Mouse (Mus musculus): Measurements from ENCODE around the gene Ntrk3.

Ntrk3 gene

GRCm38 (mm10) chr7:78528008-78528407 lies 209.8 kb downstream of the Ntrk3 start:
- no peak for DNase-seq (ENCODE audit: inconsistent age in 2 of 2, low spot score in 1 of 2)

- DNase-seq (ENCODE audit: inconsistent age in 2 of 2, low spot score in 1 of 2): no peak
Observed at GRCm38 (mm10) chr7:78527564-78527963, 210.2 kb downstream of the Ntrk3 start.

GRCm38 (mm10) chr7:78520243-78520927 lies 217.4 kb downstream of the Ntrk3 start:
- peak; percentile 89 to 95 for DNase-seq (ENCODE audit: inconsistent age in 2 of 2, low spot score in 1 of 2)

- DNase-seq (ENCODE audit: inconsistent age in 2 of 2, low spot score in 1 of 2): no peak
Observed at GRCm38 (mm10) chr7:78519689-78520088, 218.1 kb downstream of the Ntrk3 start.

GRCm38 (mm10) chr7:78518760-78519363 lies 218.9 kb downstream of the Ntrk3 start:
- DNase-seq (ENCODE audit: inconsistent age in 2 of 2, low spot score in 1 of 2): peak; percentile 15 to 61

DNA sequence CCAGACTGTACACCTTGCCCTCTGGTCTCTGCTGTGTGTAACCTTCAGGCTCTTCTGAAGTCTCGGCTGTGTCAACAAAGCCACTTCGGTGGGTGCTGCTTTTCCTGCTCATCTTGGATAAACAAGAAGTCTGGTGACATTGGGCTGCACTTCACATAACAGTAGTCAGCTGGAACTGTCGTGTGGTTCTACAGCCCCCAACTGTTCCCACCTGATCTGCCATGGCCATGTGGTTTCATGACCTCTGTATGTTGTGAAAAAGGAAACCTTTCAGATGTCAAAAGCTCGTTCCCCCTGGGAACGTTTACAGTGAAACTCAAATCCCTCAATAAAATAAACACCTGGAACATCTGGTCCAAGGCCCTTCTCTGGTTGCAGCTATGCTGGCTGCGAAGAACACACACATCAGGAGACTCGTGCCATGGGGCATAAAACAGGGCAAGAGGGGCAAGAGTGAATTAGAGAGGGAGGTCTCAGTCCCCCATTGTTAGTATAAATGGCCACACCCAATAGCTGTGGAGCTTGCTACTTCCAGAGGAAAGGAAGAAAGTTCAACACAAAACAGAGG lies 222.7 kb downstream of the Ntrk3 start:
- no peak for DNase-seq (ENCODE audit: inconsistent age in 2 of 2, low spot score in 1 of 2)

- no peak for DNase-seq (ENCODE audit: inconsistent age in 2 of 2, low spot score in 1 of 2)
Observed at GRCm38 (mm10) chr7:78507032-78507611, 230.7 kb downstream of the Ntrk3 start.

DNA sequence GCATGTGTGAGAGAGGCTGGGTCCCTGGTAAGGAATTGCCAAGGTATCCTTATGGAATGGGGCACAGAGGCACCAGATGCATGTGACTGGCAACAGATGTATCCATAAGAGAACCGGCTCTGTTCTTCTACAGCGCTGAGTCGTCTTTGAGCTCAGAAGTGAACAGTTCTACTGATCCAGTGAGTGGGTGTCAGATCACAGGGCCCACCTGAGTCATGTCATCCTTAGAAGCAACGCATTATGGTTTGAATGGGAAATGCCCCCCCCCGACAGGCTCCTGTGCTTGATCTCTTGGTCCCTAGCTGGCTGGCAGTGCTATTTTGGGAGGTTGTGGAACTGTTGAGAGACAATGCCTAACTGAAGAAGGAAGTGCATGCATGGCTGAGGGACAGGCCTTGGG lies 236.9 kb downstream of the Ntrk3 start:
- DNase-seq (ENCODE audit: inconsistent age in 2 of 2, low spot score in 1 of 2): no peak

- DNase-seq (ENCODE audit: inconsistent age in 2 of 2, low spot score in 1 of 2): no peak
Observed at GRCm38 (mm10) chr7:78499970-78500369, 237.8 kb downstream of the Ntrk3 start.

GRCm38 (mm10) chr7:78498356-78498755 lies 239.5 kb downstream of the Ntrk3 start:
- DNase-seq (ENCODE audit: inconsistent age in 2 of 2, low spot score in 1 of 2): no peak

DNA sequence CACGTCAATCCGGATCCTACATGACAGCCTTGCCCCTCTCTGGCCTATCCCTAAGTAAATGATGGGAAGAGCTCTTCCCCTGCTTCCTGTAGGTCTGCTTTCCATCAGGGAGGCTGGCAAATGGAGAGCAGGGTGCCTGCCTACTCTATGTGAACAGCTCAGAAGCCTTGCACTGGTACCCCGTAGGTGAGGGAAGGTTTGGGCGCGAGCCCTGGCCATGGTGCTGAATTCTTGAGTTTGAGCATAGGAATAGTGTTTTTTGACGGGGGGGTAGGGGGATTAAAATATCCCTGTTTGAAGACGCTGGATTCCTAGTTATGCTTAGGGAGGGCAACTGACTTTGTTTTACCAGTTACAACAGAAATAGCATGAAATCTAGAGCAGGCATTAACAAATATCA lies 240.0 kb downstream of the Ntrk3 start:
- DNase-seq (ENCODE audit: inconsistent age in 2 of 2, low spot score in 1 of 2): peak; percentile 9 to 58

- no peak for DNase-seq (ENCODE audit: inconsistent age in 2 of 2, low spot score in 1 of 2)
Observed at GRCm38 (mm10) chr7:78493591-78493990, 244.2 kb downstream of the Ntrk3 start.

DNA sequence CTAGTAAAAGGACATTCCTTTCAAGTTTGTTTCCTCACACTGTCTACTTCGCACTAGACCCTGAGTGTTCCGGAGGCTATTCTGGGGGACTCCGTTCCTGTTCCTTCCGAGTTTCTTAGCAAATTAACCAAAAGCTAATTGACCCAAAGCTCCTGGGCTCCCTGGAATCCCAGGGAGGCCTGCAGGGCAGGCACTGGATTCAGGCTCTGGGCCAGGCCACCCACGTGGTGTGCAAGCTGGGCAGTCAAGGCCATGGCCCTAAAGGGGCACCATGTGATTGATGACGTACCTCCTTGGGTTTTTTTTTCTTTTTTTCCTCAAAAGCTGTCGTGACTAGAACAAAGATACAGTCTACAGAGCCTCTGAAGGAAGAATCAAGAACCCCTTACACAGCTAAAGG lies 246.6 kb downstream of the Ntrk3 start:
- peak; percentile 50 to 67 for DNase-seq (ENCODE audit: inconsistent age in 2 of 2, low spot score in 1 of 2)

GRCm38 (mm10) chr7:78484290-78484689 lies 253.5 kb downstream of the Ntrk3 start:
- DNase-seq (ENCODE audit: inconsistent age in 2 of 2, low spot score in 1 of 2): no peak

DNA sequence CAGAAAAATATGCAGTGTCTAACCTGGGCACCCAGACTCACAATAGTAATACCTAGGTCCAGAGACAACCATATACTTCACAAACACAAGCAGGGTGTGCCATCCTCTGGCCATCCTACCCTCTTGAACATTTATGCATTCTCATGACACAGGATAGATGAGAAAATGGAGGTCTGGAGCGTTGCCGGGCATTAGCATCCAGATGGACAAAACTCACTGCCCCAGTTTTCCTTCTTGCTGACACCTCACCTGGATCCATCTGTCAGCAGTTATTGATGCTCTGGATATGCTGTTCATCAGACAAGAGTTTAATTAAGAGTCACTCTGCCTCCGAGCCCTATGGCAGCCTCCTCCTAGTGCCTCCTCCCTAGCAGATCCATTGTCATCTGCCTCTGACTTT lies 254.1 kb downstream of the Ntrk3 start:
- no peak for DNase-seq (ENCODE audit: inconsistent age in 2 of 2, low spot score in 1 of 2)

- DNase-seq (ENCODE audit: inconsistent age in 2 of 2, low spot score in 1 of 2): peak; percentile 47 to 78
Observed at GRCm38 (mm10) chr7:78483061-78483460, 254.8 kb downstream of the Ntrk3 start.

- peak in 1 of 2 experiments; percentile 77 for DNase-seq (ENCODE audit: inconsistent age in 2 of 2, low spot score in 1 of 2)
Observed at GRCm38 (mm10) chr7:78478881-78479280, 258.9 kb downstream of the Ntrk3 start.

DNA sequence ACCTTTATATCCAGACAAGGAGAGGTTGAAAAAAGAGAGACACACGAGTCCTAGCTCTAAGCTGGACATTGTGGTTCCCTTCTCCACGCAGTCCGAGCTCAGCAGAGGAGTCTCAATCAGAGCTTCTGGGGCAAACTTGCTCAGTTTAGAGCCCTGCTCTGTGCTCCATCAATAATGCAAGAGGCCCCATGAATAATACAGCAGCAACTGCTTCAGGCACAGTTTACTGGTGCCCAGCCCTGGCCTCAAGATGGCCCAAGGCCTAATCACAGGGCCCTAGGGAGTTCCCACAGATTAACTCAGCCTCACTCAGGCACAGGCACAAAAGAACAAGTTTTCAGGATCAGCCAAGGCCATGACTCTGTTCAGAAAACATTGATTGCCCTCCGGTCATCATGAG lies 266.1 kb downstream of the Ntrk3 start:
- no peak for DNase-seq (ENCODE audit: inconsistent age in 2 of 2, low spot score in 1 of 2)

GRCm38 (mm10) chr7:78471270-78471669 lies 266.5 kb downstream of the Ntrk3 start:
- DNase-seq (ENCODE audit: inconsistent age in 2 of 2, low spot score in 1 of 2): no peak

DNA sequence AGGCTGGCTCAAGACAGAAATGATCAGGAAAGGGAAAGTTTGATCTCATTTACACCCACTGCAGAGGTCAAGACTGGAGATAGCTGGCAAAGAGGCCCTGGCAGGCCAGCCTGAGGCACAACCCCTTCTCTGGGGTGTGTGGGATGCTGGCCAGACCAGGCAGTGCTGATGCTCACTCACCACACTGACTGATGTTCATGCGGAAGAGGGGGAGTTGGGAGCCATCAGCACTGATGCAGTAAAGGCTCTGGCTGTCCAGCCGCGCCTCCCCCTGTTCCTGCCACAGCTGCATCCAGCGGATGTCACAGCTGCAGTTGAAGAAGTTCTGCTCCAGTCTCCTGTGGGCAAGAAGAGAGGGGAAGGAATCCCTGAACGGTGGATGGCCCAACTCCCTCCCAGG lies 275.2 kb downstream of the Ntrk3 start:
- no peak for DNase-seq (ENCODE audit: inconsistent age in 2 of 2, low spot score in 1 of 2)

DNA sequence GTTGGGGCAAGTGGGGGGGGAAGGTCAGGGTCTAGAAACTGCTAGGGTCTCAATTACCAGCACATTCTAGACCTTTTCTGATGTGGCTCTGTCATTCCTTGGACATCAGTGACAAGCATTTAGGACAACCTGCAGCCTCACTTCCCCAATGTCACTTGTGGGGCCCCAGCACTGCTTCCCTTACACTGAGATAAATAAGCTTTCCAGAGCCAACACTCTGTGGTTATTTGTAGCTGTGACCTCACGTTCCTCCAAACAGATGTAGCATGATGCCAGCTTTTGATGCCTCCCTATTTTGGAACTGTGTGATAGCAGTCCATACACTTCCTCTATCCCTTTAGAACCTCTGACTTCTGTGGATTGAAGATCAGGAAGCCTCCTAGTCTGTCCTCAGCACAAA lies 278.8 kb downstream of the Ntrk3 start:
- no peak for DNase-seq (ENCODE audit: inconsistent age in 2 of 2, low spot score in 1 of 2)

- no peak for DNase-seq (ENCODE audit: inconsistent age in 2 of 2, low spot score in 1 of 2)
Observed at GRCm38 (mm10) chr7:78451666-78452065, 286.1 kb downstream of the Ntrk3 start.

Data from adrenal gland, adult (tissue).